Mouse (Mus musculus) hindbrain, embryonic 16.5 days (tissue): ENCODE data around the gene Rabep1. TPM values are rescaled to one million over a fixed set of nuclear protein-coding genes. Genes with fewer than 3 reads are reported as not detected.

Source experiments
- ATAC-seq: fragments of 200-750 bp; cut with Nextera tagmentation; 2 replicates; pipeline ENCODE4 v1.8.0; 2017; ENCODE audit warnings: moderate TSS enrichment, moderate library complexity
- H3K27ac ChIP-seq: fragments of 300-500 bp; sonication (generic); 2 replicates; pipeline ENCODE4 v1.5.1; 2014; ENCODE audit warnings: low read depth, mild to moderate bottlenecking, control low read depth, low read length, moderate library complexity
- H3K27me3 ChIP-seq: fragments of 300-500 bp; sonication (generic); replicated peaks from 2 replicates; pipeline ENCODE4 v1.6.1; 2014; ENCODE audit warnings: low read length; ENCODE audit not compliant: control insufficient read depth, insufficient read depth
- H3K36me3 ChIP-seq: fragments of 300-500 bp; sonication (generic); 2 replicates; pipeline ENCODE4 v1.6.1; 2014; ENCODE audit warnings: mild to moderate bottlenecking, low read length, moderate library complexity, mixed read lengths; ENCODE audit not compliant: control insufficient read depth, insufficient read depth
- H3K4me1 ChIP-seq: fragments of 300-500 bp; sonication (generic); 2 replicates; pipeline ENCODE4 v1.6.1; 2014; ENCODE audit warnings: low read depth, low read length; ENCODE audit not compliant: control insufficient read depth, insufficient read depth
- H3K4me2 ChIP-seq: fragments of 300-500 bp; sonication (generic); 2 replicates; pipeline ENCODE4 v1.6.1; 2014; ENCODE audit warnings: mild to moderate bottlenecking, low read length, control low read depth, moderate library complexity
- H3K4me3 ChIP-seq: fragments of 300-500 bp; sonication (generic); 2 replicates; pipeline ENCODE4 v1.5.1; 2014; ENCODE audit warnings: mild to moderate bottlenecking, low read length, control low read depth, moderate library complexity
- H3K9ac ChIP-seq: fragments of 300-500 bp; sonication (generic); 2 replicates; pipeline ENCODE4 v1.6.1; 2014; ENCODE audit warnings: low read depth, mild to moderate bottlenecking, control low read depth, low read length, moderate library complexity
- H3K9me3 ChIP-seq: fragments of 300-500 bp; sonication (generic); 2 replicates; pipeline ENCODE4 v1.6.1; 2014; ENCODE audit warnings: mild to moderate bottlenecking, low read length, moderate library complexity; ENCODE audit not compliant: control insufficient read depth
- WGBS: fragments of 180-500 bp; shearing (Covaris S2); extraction: QIAGEN DNeasy Blood & Tissue Kit; methylation state at CpG from one replicate; pipeline ENCODE4 v1.1.7; 2014; 5-methylcytosine and 5-hydroxymethylcytosine counted together
- polyA plus RNA-seq: library from polyadenylated mRNA; unstranded; fragments of >200 nt; fragmentation: Nextera tagmentation; extraction: Ambion mirVana; gene quantifications from 2 replicates; pipeline ENCODE4 v1.2.1, GENCODE M21; 2015

Rabep1 gene
- polyA plus RNA-seq, 1 experiment from 2014 or later = 88.1 TPM

DNA sequence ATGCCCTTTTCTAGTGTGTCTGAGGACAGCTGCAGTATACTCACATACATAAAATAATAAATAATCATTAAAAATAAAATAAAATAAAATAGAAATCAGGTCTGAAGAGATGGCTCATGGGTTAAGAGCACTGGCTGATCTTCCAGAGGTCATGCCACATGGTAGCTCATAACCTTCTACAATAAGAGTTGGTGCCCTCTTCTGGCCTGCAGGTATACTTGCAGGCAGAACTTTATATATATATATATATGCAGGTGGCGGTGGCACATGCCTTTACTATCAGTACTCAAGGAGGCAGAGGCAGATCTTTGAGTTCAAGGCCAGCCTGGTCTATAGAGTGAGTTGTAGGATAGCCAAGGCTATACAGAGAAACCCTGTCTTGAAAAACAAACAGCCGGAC, 18.4 kb upstream of the Rabep1 start:
- no peaks in the 10 kb centered on the region for H3K27me3 ChIP-seq
- no peak overlapping the region for H3K4me2 ChIP-seq
- no peak overlapping the region for H3K27ac ChIP-seq
- no peak overlapping the region for H3K9ac ChIP-seq
- 77% methylated on average over 2 of the region's 2 CpGs for WGBS
- H3K4me3 ChIP-seq = no peak overlapping the region
- no peaks in the 10 kb centered on the region for H3K36me3 ChIP-seq
- no peak for ATAC-seq
- no peaks in the 10 kb centered on the region for H3K4me1 ChIP-seq
- H3K9me3 ChIP-seq = no peaks in the 10 kb centered on the region

DNA sequence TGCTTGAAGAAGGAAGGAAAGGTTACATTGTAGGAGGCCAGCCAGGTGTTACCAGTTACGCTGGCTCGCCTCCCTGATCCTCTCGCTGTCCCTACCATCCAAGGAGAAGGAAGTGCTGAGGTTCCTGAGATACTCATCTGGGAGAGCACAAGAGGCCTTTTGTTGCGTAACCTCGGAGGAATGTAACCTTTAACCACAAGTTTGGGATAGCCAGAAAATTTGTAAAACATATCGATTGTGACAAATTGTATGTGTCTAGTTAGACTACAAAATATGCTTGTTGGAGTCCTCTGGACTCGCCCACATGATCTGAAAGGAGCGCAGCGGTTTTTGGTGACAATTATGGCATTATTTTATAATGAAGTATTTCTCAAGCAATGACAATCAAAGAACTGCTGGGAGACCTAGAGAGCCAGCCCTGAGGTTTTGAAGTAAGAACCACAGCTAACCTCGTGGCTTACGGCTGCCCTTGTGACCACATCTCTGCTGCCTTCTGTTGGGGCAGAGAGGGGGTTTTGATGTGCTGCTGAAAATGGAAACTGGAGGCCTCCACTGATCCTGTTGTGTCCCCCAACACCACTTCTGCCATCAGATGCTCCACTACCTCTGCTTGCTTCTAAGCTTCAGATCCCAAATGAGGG, 15.5 kb upstream of the Rabep1 start:
- Histone ChIP-seq H3K4me2 (no peak overlapping the region), H3K27ac (no peak overlapping the region), H3K9me3 (no peaks in the 10 kb centered on the region), H3K27me3 (no peaks in the 10 kb centered on the region), H3K4me3 (no peak overlapping the region), H3K9ac (no peak overlapping the region), H3K4me1 (no peaks in the 10 kb centered on the region), H3K36me3 (no peaks in the 10 kb centered on the region)
- no peak for ATAC-seq
- WGBS = 88% methylated on average over 11 of the region's 11 CpGs

DNA sequence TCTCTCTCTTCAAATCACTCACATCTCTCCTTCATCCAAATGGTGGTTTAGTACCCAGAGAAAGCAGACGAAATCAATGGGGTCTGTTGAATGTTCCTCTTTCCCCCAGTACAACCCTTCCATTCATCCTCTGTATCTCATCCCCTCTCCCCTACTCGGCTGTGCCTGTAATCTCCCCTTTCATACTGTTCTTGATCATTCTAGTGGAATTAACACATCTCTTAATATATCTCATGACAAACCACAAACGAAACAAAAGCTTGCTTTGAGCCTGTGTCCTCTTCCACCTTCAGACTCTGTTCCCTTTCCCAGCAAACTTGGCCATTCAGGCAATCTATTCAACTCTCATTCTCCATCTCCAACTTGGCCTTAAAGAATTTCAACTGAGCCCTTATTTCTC, 13.4 kb upstream of the Rabep1 start:
- no peak for ATAC-seq
- Histone ChIP-seq H3K36me3 (no peaks in the 10 kb centered on the region), H3K9me3 (no peaks in the 10 kb centered on the region), H3K9ac (no peak overlapping the region), H3K4me1 (no peaks in the 10 kb centered on the region), H3K4me3 (no peak overlapping the region), H3K27ac (no peak overlapping the region), H3K4me2 (no peak overlapping the region), H3K27me3 (no peaks in the 10 kb centered on the region)
- WGBS = 50% methylated on average over 3 of the region's 3 CpGs

DNA sequence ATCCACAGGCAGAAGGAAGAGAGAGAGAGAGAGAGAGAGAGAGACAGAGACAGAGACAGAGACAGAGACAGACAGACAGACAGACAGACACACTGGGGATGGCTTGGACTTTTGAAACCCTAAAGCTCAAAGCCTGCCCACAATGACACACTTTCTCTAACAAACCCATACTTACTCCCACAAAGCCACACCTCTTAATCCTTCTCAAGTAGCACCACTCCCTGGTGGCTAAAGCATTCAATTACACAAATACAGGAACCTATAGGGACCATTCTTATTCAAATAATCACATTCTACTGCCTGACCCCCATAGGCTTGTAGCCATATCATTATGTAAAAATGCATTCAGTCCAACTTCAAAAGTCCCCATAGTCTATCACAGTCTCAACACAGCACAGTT, 11.2 kb upstream of the Rabep1 start:
- H3K36me3 ChIP-seq = no peaks in the 10 kb centered on the region
- H3K4me3 ChIP-seq = no peak overlapping the region
- no peak overlapping the region for H3K27ac ChIP-seq
- H3K9ac ChIP-seq = no peak overlapping the region
- H3K4me2 ChIP-seq = no peak overlapping the region
- no peaks in the 10 kb centered on the region for H3K4me1 ChIP-seq
- no peaks in the 10 kb centered on the region for H3K27me3 ChIP-seq
- ATAC-seq = no peak
- H3K9me3 ChIP-seq = no peaks in the 10 kb centered on the region

DNA sequence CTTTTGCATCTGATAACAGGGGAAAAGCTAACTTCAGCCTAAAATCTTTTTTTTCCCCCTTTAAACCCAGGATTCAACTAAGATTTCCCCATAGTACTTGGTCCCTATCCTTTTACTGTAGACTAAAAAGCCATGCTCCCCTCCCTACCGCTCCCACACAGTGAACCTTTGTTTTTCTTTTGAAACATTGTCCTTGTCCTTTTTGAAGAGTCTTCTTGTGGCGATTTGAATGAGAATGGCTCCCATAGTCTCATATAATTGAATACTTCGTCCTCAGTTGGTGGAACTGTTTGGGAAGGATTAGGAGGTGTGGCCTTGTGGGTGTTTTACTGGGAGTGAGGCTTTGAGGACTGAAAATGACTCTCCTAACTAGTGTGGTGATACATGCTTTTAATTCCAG, 10.7 kb upstream of the Rabep1 start:
- no peak overlapping the region for H3K4me2 ChIP-seq
- ATAC-seq = no peak
- no peaks in the 10 kb centered on the region for H3K27me3 ChIP-seq
- WGBS = 59% methylated on average over 3 of the region's 3 CpGs
- H3K9ac ChIP-seq = no peak overlapping the region
- H3K4me1 ChIP-seq = no peaks in the 10 kb centered on the region
- H3K9me3 ChIP-seq = no peaks in the 10 kb centered on the region
- no peaks in the 10 kb centered on the region for H3K36me3 ChIP-seq
- H3K27ac ChIP-seq = no peak overlapping the region
- no peak overlapping the region for H3K4me3 ChIP-seq

DNA sequence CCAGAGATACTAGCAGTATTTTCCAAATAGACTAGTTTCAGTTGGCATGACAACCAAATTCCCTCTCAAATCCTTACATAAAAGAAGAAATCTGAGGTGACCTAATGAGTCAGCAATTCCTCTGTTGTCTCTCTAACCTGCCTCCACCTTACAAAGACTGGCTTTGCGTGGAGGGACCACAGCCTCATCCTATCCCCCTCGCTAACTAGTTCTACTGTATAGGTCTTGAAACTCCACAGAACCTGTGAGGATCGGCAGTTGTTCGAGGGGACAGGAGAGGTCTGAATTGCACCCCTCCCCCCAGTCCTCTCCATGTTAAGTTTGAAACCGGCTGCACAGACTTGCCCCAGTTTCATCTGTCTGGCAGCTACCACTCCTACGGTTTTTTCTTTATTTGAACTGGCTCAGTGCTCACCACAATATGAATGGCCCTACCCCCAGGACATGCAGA, 9.2 kb upstream of the Rabep1 start:
- Histone ChIP-seq H3K36me3 (no peaks in the 10 kb centered on the region), H3K9ac (no peak overlapping the region), H3K27me3 (no peaks in the 10 kb centered on the region), H3K9me3 (no peaks in the 10 kb centered on the region), H3K4me1 (no peaks in the 10 kb centered on the region), H3K27ac (no peak overlapping the region), H3K4me3 (no peak overlapping the region), H3K4me2 (no peak overlapping the region)
- 75% methylated on average over 6 of the region's 6 CpGs for WGBS
- no peak for ATAC-seq

DNA sequence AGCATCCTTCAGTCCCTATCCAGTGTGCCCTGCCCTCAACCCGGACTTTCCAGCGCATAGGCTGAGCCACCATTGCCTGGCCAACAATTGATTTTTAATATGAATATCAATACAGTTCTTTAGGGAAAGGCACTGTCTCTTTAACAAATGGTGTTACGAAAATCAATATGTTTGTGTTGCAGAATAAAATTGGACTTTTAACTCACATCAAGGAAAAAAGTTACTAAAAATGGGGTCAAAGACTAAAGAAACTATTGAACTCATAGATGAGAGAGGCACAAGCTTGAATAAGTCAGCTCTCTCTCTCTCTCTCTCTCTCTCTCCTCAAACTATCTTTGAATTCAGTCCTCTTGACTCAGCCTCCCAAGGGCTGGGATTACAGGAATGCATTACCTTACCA, 7.5 kb upstream of the Rabep1 start:
- ATAC-seq = no peak
- Histone ChIP-seq H3K36me3 (no peaks in the 10 kb centered on the region), H3K9me3 (no peaks in the 10 kb centered on the region), H3K4me1 (no peaks in the 10 kb centered on the region), H3K27ac (no peak overlapping the region), H3K9ac (no peak overlapping the region), H3K27me3 (no peaks in the 10 kb centered on the region), H3K4me2 (no peak overlapping the region), H3K4me3 (no peak overlapping the region)
- WGBS = 93% methylated on average over 3 of the region's 3 CpGs

DNA sequence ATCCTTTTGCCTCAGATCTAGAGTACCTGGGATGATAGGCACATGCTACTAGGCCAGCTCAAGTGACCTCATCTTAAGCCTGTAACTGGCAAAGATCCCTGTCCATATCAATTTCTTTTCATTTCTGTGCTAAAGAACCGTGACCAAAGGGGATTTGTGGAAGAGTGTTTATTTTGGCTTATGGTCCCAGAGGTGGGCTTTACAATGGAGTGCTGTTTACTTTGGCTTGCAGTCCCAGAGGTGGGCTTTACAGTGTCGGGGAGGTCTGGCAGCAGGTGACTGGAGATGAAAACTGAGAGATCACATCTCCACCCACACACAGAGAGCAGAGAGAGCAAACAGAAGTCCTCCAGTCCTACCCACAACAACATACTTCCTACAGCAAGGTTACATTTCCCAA, 6.0 kb upstream of the Rabep1 start:
- H3K4me3 ChIP-seq = no peak overlapping the region
- H3K9me3 ChIP-seq = no peaks in the 10 kb centered on the region
- H3K36me3 ChIP-seq = no peaks in the 10 kb centered on the region
- H3K4me1 ChIP-seq = no peaks in the 10 kb centered on the region
- 52% methylated on average over 2 of the region's 2 CpGs for WGBS
- H3K27me3 ChIP-seq = no peaks in the 10 kb centered on the region
- ATAC-seq = no peak
- no peak overlapping the region for H3K9ac ChIP-seq
- no peak overlapping the region for H3K27ac ChIP-seq
- H3K4me2 ChIP-seq = no peak overlapping the region

DNA sequence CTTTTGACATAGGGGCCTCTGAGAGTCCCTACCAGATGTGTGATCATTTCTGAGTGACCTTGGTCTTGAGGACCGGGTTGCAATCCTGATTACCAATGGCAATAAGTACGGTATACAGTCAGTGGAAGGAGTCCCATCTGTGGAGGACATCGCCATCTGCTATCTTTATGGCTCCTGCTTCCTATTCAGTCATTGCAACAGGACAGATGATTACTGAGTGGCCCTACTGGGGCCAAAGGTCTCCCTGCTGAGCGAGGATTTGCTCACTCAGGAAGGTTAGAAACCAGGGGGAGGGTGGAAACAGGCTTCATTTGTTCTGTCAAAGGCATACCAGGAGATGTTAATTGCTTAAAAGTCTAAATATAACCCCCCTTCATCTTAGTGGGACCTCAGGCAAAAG, 1.6 kb upstream of the Rabep1 start:
- no peaks in the 10 kb centered on the region for H3K27me3 ChIP-seq
- 62% methylated on average over 4 of the region's 4 CpGs for WGBS
- ATAC-seq = no peak

More for the DNA sequence above, 1.6 kb upstream of the Rabep1 start:
- no peak overlapping the region for H3K27ac ChIP-seq
- no peaks in the 10 kb centered on the region for H3K9me3 ChIP-seq
- H3K4me1 ChIP-seq = peaks cover 18% of the 10 kb centered on the region
- H3K36me3 ChIP-seq = no peaks in the 10 kb centered on the region
- no peak overlapping the region for H3K4me2 ChIP-seq
- no peak overlapping the region for H3K9ac ChIP-seq
- H3K4me3 ChIP-seq = no peak overlapping the region
